11 mouse cellular contexts compared by ENCODE assay signal in genomic region chr19:3895171-3895631, GRCm38 (mm10). TPM values are rescaled to one million over a fixed set of nuclear protein-coding genes. Genes with fewer than 3 reads are reported as not detected.
DNase-seq lines count a peak whose midpoint lies in the region; ATAC-seq lines count a peak whose summit lies in the region.
"Had no signal": no experiment of that assay in that cellular context is flagged by ENCODE, and none has a peak within 500 bp of the region (broad histone marks: within the 10 kb centered on the region; RNA-seq: fewer than 3 reads in every experiment).

No protein-coding gene starts in this region.

- peak overlapping the region; percentile 71 for H3K27ac ChIP-seq in hindbrain, embryonic 13.5 days
- H3K27ac ChIP-seq in midbrain, embryonic 11.5 days (ENCODE audit: low read depth, low read length): peak overlapping the region; percentile 41

- peak overlapping the region; percentile 15; the same call in 1 of the 2 replicates for H3K9ac ChIP-seq in hindbrain, embryonic 13.5 days
- peak overlapping the region; percentile 20; the same call in 1 of the 2 replicates for H3K9ac ChIP-seq in midbrain, embryonic 11.5 days (ENCODE audit: low read length)
- H3K9ac ChIP-seq: heart, embryonic 13.5 days had no signal

- no peaks in the 10 kb centered on the region for H3K9me3 ChIP-seq in hindbrain, embryonic 13.5 days
- H3K9me3 ChIP-seq in midbrain, embryonic 11.5 days (ENCODE audit: control insufficient read depth, low read length): no peaks in the 10 kb centered on the region
- H3K9me3 ChIP-seq: heart, embryonic 13.5 days had no signal

- no peaks in the 10 kb centered on the region for H3K27me3 ChIP-seq in hindbrain, embryonic 13.5 days
- no peaks in the 10 kb centered on the region for H3K27me3 ChIP-seq in midbrain, embryonic 11.5 days (ENCODE audit: control insufficient read depth, insufficient read depth, low read length)
- H3K27me3 ChIP-seq: heart, embryonic 13.5 days had no signal

- peaks cover 15% of the 10 kb centered on the region for H3K4me1 ChIP-seq in hindbrain, embryonic 13.5 days (replicated peaks)
- H3K4me1 ChIP-seq in midbrain, embryonic 11.5 days (ENCODE audit: control insufficient read depth, insufficient read depth, low read length): peaks cover 8% of the 10 kb centered on the region

- no peak overlapping the region for H3K4me2 ChIP-seq in hindbrain, embryonic 13.5 days
- no peak overlapping the region for H3K4me2 ChIP-seq in midbrain, embryonic 11.5 days
- H3K4me2 ChIP-seq: heart, embryonic 13.5 days had no signal

- H3K4me3 ChIP-seq in hindbrain, embryonic 13.5 days: no peak overlapping the region
- H3K4me3 ChIP-seq in midbrain, embryonic 11.5 days (ENCODE audit: low read depth, low read length): no peak overlapping the region
- H3K4me3 ChIP-seq: heart, embryonic 13.5 days had no signal

- DNase-seq in R1 (ENCODE audit: low read depth, low spot score): peak; percentile 60
- DNase-seq in embryo, embryonic 10.5 days (ENCODE audit: low spot score): peak; percentile 56
- DNase-seq in midbrain, embryonic 11.5 days (ENCODE audit: low spot score, missing footprints): peak; percentile 89
- no peak for DNase-seq in retina, embryonic 14.5 days (ENCODE audit: low spot score)
- DNase-seq in adrenal gland, postnatal 36 days: no peak
- no peak for DNase-seq in lung, adult 18-20 months
- no peak for DNase-seq in kidney, adult 8-10 months
- DNase-seq: kidney, postnatal 4 days; right cerebral cortex, postnatal 4 days had no signal

- 17% methylated on average over 3 of the region's 3 CpGs for WGBS in hindbrain, embryonic 13.5 days
- WGBS in midbrain, embryonic 11.5 days: 16% methylated on average over 3 of the region's 3 CpGs

- peak; percentile 82 for ATAC-seq in hindbrain, embryonic 13.5 days (ENCODE audit: low FRiP score)
- peak; percentile 82 for ATAC-seq in midbrain, embryonic 11.5 days (ENCODE audit: low FRiP score)

- peaks cover 65% of the 10 kb centered on the region for H3K36me3 ChIP-seq in hindbrain, embryonic 13.5 days
- peaks cover 23% of the 10 kb centered on the region for H3K36me3 ChIP-seq in midbrain, embryonic 11.5 days (ENCODE audit: control insufficient read depth, insufficient read depth, low read length)

RNA-seq across cellular contexts. Expression of gene Tcirg1, which starts 11.7 kb away (rescaled TPM):
- 15.0 and 15.8 TPM in 2 replicates for polyA plus RNA-seq in hindbrain, embryonic 13.5 days (2015; fragmentation: Nextera tagmentation; extraction: Ambion mirVana)
- 7.7 and 8.9 TPM in 2 replicates for polyA plus RNA-seq in midbrain, embryonic 11.5 days (2014; fragmentation: Nextera tagmentation; extraction: Ambion mirVana)
- total RNA-seq in adrenal gland, postnatal 36 days (2021): 10 to 100 TPM; 57.7 to 65.9 TPM

RNA-seq across cellular contexts. Expression of gene Ndufs8, which starts 17.4 kb away (rescaled TPM):
- polyA plus RNA-seq in hindbrain, embryonic 13.5 days (2015; fragmentation: Nextera tagmentation; extraction: Ambion mirVana): 261 and 264 TPM in 2 replicates
- polyA plus RNA-seq in midbrain, embryonic 11.5 days (2014; fragmentation: Nextera tagmentation; extraction: Ambion mirVana): 209 and 235 TPM in 2 replicates
- total RNA-seq in adrenal gland, postnatal 36 days (2021): 100 to 1,000 TPM; 331 to 356 TPM

RNA-seq across cellular contexts. Expression of gene Aldh3b1, which starts 34.4 kb away (rescaled TPM):
- 1.9 and 2.1 TPM in 2 replicates for polyA plus RNA-seq in hindbrain, embryonic 13.5 days (2015; fragmentation: Nextera tagmentation; extraction: Ambion mirVana)
- 0.67 and 0.99 TPM in 2 replicates for polyA plus RNA-seq in midbrain, embryonic 11.5 days (2014; fragmentation: Nextera tagmentation; extraction: Ambion mirVana)
- 100 to 1,000 TPM in 1 of 2 experiments, 10 to 100 TPM in 1; 30.1 to 194 TPM for total RNA-seq in adrenal gland, postnatal 36 days (2021)

RNA-seq across cellular contexts. Expression of gene Unc93b1, which starts 39.8 kb away (rescaled TPM):
- polyA plus RNA-seq in hindbrain, embryonic 13.5 days (2015; fragmentation: Nextera tagmentation; extraction: Ambion mirVana): 10.1 and 13.2 TPM in 2 replicates
- 5.9 and 7.1 TPM in 2 replicates for polyA plus RNA-seq in midbrain, embryonic 11.5 days (2014; fragmentation: Nextera tagmentation; extraction: Ambion mirVana)
- 10 to 100 TPM; 49.1 to 62.5 TPM for total RNA-seq in adrenal gland, postnatal 36 days (2021)

RNA-seq across cellular contexts. Expression of gene Chka, which starts 43.6 kb away (rescaled TPM):
- polyA plus RNA-seq in hindbrain, embryonic 13.5 days (2015; fragmentation: Nextera tagmentation; extraction: Ambion mirVana): 52.9 TPM in 2 replicates
- polyA plus RNA-seq in midbrain, embryonic 11.5 days (2014; fragmentation: Nextera tagmentation; extraction: Ambion mirVana): 50.5 and 53.0 TPM in 2 replicates
- total RNA-seq in adrenal gland, postnatal 36 days (2021): 100 to 1,000 TPM; 112 to 133 TPM

Comparison
In these comparisons a context has a peak if more than half of its experiments do, and no peak if none do; other contexts are left out.
1. DNase-seq: peak in R1 (single experiment), embryo, embryonic 10.5 days (single experiment) and midbrain, embryonic 11.5 days (single experiment); none in retina, embryonic 14.5 days (single experiment), adrenal gland, postnatal 36 days (0 of 2), lung, adult 18-20 months (0 of 2) and kidney, adult 8-10 months (0 of 2).